Mouse (Mus musculus) liver, postnatal 0 days (tissue): ENCODE data around the gene Chn2. TPM values are rescaled to one million over a fixed set of nuclear protein-coding genes. Genes with fewer than 3 reads are reported as not detected.
"Not testable (repeated sequence)": the region's sequence is repeated elsewhere in the genome, so short reads cannot be mapped to it uniquely, and the experiment has no call there.

ENCODE experiments used
- ATAC-seq: fragments of 200-750 bp; cut with Nextera tagmentation; 2 replicates; pipeline ENCODE4 v1.8.0; 2017; ENCODE audit warnings: mild to moderate bottlenecking, moderate library complexity
- DNase-seq: peaks from one replicate; pipeline ENCODE4 v3.0.0-alpha.2; 2016
- H3K27ac ChIP-seq: fragments of 300-500 bp; sonication (generic); 2 replicates; pipeline ENCODE4 v1.5.1; 2014; ENCODE audit warnings: antibody characterized with exemption, moderate library complexity, mild to moderate bottlenecking, low read depth
- H3K27me3 ChIP-seq: fragments of 300-500 bp; sonication (generic); 2 replicates; pipeline ENCODE4 v1.6.1; 2014; ENCODE audit warnings: low read length, control low read depth, mixed read lengths; ENCODE audit not compliant: insufficient read depth
- H3K36me3 ChIP-seq: fragments of 300-500 bp; sonication (generic); replicated peaks from 2 replicates; pipeline ENCODE4 v1.6.1; 2014; ENCODE audit warnings: mild to moderate bottlenecking, control low read depth, low read length, moderate library complexity, mixed read lengths; ENCODE audit not compliant: insufficient read depth
- H3K4me1 ChIP-seq: fragments of 300-500 bp; sonication (generic); 2 replicates; pipeline ENCODE4 v1.6.1; 2014; ENCODE audit warnings: antibody characterized with exemption, mild to moderate bottlenecking, control low read depth; ENCODE audit not compliant: insufficient read depth
- H3K4me2 ChIP-seq: fragments of 300-500 bp; sonication (generic); 2 replicates; pipeline ENCODE4 v1.6.1; 2014; ENCODE audit warnings: low read depth, mild to moderate bottlenecking, low read length, moderate library complexity, mixed read lengths
- H3K4me3 ChIP-seq: fragments of 300-500 bp; sonication (generic); 2 replicates; pipeline ENCODE4 v1.5.1; 2014; ENCODE audit warnings: low read depth, low read length
- H3K9ac ChIP-seq: fragments of 300-500 bp; sonication (generic); replicated peaks from 2 replicates; pipeline ENCODE4 v1.6.1; 2014; ENCODE audit warnings: mild to moderate bottlenecking, moderate library complexity
- H3K9me3 ChIP-seq: fragments of 300-500 bp; sonication (generic); 2 replicates; pipeline ENCODE4 v1.6.1; 2016; ENCODE audit warnings: mild to moderate bottlenecking, control low read depth, low read length, mixed read lengths
- CTCF ChIP-seq: sonication (generic); IDR thresholded peaks from 2 replicates; pipeline ENCODE4 v1.5.1; 2016; ENCODE audit warnings: antibody characterized with exemption, low read depth
- EP300 ChIP-seq: IDR thresholded peaks from 2 replicates; pipeline ENCODE4 v1.6.1; 2016; ENCODE audit warnings: antibody characterized with exemption, low read depth, mild to moderate bottlenecking
- WGBS: fragments of 180-500 bp; shearing (Covaris S2); extraction: QIAGEN DNeasy Blood & Tissue Kit; methylation state at CpG from one replicate; pipeline ENCODE4 v1.1.7; 2014; ENCODE audit not compliant: insufficient replicate concordance; 5-methylcytosine and 5-hydroxymethylcytosine counted together
- polyA plus RNA-seq: library from polyadenylated mRNA; unstranded; fragments of >200 nt; fragmentation: Nextera tagmentation; extraction: Ambion mirVana; gene quantifications from 2 replicates; pipeline ENCODE4 v1.2.1, GENCODE M21; 2015

Gene Chn2
- polyA plus RNA-seq, 1 experiment from 2014 or later: 10.8 TPM

GRCm38 (mm10) chr6:54166991-54167546 is 127.7 kb downstream of the Chn2 start:
- no peak for TF ChIP-seq EP300
- TF ChIP-seq CTCF: no peak
- Histone ChIP-seq H3K4me3 (no peak overlapping the region), H3K9ac (no peak overlapping the region), H3K4me1 (peaks cover 14% of the 10 kb centered on the region), H3K36me3 (no peaks in the 10 kb centered on the region), H3K27ac (no peak overlapping the region), H3K4me2 (no peak overlapping the region), H3K27me3 (no peaks in the 10 kb centered on the region), H3K9me3 (no peaks in the 10 kb centered on the region)
- ATAC-seq (no peak), DNase-seq (no peak)
- WGBS: 81% methylated on average over 7 of the region's 7 CpGs

- H3K9me3 ChIP-seq: no peaks in the 10 kb centered on the region
- H3K27me3 ChIP-seq: no peaks in the 10 kb centered on the region
- no peaks in the 10 kb centered on the region for H3K36me3 ChIP-seq
- H3K9ac ChIP-seq: no peak overlapping the region
- WGBS: 82% methylated on average over 11 of the region's 11 CpGs
- H3K4me3 ChIP-seq: no peak overlapping the region
- ATAC-seq (no peak), DNase-seq (no peak)
- no peak overlapping the region for H3K4me2 ChIP-seq
- H3K27ac ChIP-seq: no peak overlapping the region
- H3K4me1 ChIP-seq: no peaks in the 10 kb centered on the region
- no peak for TF ChIP-seq EP300
Observed at GRCm38 (mm10) chr6:54170286-54170894, 131.0 kb downstream of the Chn2 start.

GRCm38 (mm10) chr6:54171385-54171784 is 132.0 kb downstream of the Chn2 start:
- Histone ChIP-seq H3K4me2 (no peak overlapping the region), H3K27me3 (no peaks in the 10 kb centered on the region), H3K36me3 (no peaks in the 10 kb centered on the region), H3K4me1 (no peaks in the 10 kb centered on the region), H3K27ac (no peak overlapping the region), H3K4me3 (no peak overlapping the region), H3K9me3 (no peaks in the 10 kb centered on the region), H3K9ac (no peak overlapping the region)
- ATAC-seq (no peak), DNase-seq (no peak)
- WGBS: 74% methylated on average over 6 of the region's 6 CpGs
- TF ChIP-seq EP300 (no peak), CTCF (no peak)

- H3K27me3 ChIP-seq: no peaks in the 10 kb centered on the region
- TF ChIP-seq CTCF (no peak), EP300 (no peak)
- H3K9me3 ChIP-seq: no peaks in the 10 kb centered on the region
- H3K27ac ChIP-seq: no peak overlapping the region
- peaks cover 15% of the 10 kb centered on the region for H3K4me1 ChIP-seq
- H3K9ac ChIP-seq: no peak overlapping the region
- H3K4me2 ChIP-seq: no peak overlapping the region
- H3K36me3 ChIP-seq: no peaks in the 10 kb centered on the region
- DNase-seq (no peak), ATAC-seq (no peak)
- WGBS: 71% methylated on average over 8 of the region's 8 CpGs
- H3K4me3 ChIP-seq: no peak overlapping the region
Observed at GRCm38 (mm10) chr6:54175473-54176215, 136.3 kb downstream of the Chn2 start.

GRCm38 (mm10) chr6:54177081-54177480 is 137.7 kb downstream of the Chn2 start:
- DNase-seq, H3K9me3 ChIP-seq, H3K9ac ChIP-seq, H3K27me3 ChIP-seq, ATAC-seq, H3K4me3 ChIP-seq, H3K36me3 ChIP-seq, H3K27ac ChIP-seq, H3K4me2 ChIP-seq: not testable (repeated sequence)
- H3K4me1 ChIP-seq: peaks cover 15% of the 10 kb centered on the region
- 71% methylated on average over 6 of the region's 6 CpGs for WGBS

GRCm38 (mm10) chr6:54179056-54179873 is 139.9 kb downstream of the Chn2 start:
- H3K4me2 ChIP-seq: no peak overlapping the region
- DNase-seq (peak; percentile 40), ATAC-seq (peak; percentile 97)
- WGBS: 68% methylated on average over 1 of the region's 1 CpGs
- peak overlapping the region; percentile 94 for H3K27ac ChIP-seq
- no peaks in the 10 kb centered on the region for H3K9me3 ChIP-seq
- peaks cover 15% of the 10 kb centered on the region for H3K4me1 ChIP-seq
- no peaks in the 10 kb centered on the region for H3K27me3 ChIP-seq
- H3K4me3 ChIP-seq: no peak overlapping the region
- H3K9ac ChIP-seq: no peak overlapping the region
- peak; percentile 91 for TF ChIP-seq EP300
- TF ChIP-seq CTCF: no peak
- H3K36me3 ChIP-seq: no peaks in the 10 kb centered on the region
